Mouse (Mus musculus): ENCODE data around the gene Mtfr1l.
A peak's percentile ranks its signal among the peaks of the same experiment; 100 is the strongest.
"Not testable (repeated sequence)": the region's sequence is repeated elsewhere in the genome, so short reads cannot be mapped to it uniquely, and the experiment has no call there.

Mtfr1l gene

DNA sequence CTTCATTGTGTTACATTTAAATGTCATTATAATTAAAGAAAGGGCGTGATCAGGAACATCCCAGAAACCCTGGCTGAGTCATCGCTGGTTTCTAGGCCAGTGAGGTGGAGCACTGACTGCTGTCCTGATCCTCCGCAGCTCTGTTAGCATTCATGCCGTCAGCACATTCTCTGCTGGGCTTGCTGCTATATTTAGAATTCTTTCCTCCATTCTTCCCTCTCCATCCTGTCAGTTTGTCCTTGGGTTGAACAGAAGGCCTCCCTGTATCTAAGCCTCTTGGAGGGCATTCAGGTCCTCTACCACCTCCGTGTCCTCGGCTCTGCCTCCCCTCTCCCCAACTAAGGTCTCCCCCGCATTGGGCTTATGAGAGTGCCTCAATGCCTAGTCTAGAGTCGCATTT lies 18.2 kb downstream of the Mtfr1l start:
- peak; percentile 73 for DNase-seq (ENCODE audit: low spot score)

DNA sequence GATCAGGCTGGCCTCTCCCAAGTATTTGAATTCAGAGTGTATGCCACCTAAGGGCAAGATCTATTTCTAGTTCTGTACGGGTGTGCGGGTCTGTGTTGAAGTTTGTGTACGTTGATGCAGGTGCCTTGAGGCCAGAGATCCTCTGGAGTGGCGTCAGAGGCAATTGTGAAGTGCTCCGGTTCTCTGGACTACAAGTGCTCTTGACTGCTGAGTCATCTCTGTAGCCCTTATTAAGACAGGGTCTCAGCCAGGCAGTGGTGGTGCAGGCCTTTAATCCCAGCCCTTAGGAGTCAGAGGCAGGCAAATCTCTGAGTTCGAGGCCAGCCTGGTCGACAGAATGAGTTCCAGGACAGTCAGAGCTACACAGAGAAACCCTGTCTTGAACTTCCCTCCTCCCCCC lies 19.6 kb downstream of the Mtfr1l start:
- DNase-seq (ENCODE audit: low spot score) = peak; percentile 36

DNA sequence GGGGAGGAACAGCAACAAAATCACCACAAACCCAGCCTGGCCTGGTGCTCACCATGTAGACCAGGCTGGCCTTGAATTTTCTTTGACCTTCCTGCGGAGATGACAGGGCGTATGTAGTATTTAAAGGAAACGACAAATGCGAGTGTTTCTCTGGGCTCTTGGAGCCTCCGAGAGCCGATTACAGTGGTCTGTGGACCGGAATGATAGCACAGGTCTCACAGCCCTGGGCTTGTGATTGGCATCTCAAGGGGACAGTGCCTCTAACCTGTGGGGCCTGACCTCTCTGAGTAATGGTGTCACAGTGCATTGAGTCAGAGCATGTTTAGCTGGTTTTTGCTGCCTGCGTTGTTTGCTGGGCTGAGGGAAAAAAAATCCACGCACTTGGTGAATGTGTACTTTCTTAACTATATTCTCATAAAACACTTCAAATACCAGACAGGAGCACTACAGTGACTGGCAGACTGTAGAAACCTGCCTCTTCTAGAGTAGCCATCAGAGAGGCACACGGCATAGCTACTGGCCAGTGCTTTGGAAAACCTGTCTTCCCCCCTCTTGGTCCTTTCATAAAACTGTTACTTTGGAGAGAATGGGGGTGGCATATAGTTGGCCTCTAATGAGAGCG lies 20.8 kb downstream of the Mtfr1l start:
- no peak for DNase-seq (ENCODE audit: low spot score)

DNA sequence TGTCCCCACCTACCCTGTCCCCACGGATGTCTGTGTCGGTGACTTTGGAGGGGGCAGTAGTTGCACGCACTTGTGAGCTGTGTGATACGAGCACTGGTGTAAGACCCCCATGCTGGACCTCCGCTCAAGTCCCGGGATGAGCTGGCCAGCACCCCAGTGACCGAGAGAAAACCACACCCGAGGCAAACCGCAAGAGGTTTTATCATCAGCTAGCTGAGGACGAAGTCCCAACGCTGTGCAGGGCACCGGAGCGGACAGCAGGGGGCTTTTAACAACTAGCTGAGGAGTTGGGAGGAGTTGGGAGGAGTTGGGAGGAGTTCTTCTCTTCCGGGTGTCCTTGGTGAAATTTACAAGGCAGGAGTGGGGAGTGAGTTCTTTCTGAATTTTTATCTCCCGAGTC lies 22.4 kb downstream of the Mtfr1l start:
- DNase-seq (ENCODE audit: low spot score) = peak; percentile 86

DNA sequence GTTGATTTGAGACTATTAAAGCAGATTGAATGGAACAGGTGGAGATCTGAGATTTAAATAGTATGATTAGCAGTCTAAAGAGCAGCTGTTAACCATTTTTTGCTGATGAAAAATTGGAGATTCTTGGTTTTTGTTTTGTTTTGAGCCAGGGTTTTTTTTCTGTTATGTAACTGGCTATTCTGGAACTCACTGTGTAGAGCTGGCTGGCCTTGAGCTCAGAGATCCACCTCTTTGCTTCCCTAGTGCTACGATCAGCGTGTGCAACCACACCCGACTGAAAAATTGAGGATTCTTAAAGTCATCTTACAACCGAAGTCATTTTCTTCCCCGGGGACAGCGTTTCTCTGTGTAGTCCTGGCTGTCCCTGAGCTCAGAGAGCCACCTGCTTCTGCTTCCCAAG lies 23.5 kb downstream of the Mtfr1l start:
- DNase-seq (ENCODE audit: low spot score) = no peak

DNA sequence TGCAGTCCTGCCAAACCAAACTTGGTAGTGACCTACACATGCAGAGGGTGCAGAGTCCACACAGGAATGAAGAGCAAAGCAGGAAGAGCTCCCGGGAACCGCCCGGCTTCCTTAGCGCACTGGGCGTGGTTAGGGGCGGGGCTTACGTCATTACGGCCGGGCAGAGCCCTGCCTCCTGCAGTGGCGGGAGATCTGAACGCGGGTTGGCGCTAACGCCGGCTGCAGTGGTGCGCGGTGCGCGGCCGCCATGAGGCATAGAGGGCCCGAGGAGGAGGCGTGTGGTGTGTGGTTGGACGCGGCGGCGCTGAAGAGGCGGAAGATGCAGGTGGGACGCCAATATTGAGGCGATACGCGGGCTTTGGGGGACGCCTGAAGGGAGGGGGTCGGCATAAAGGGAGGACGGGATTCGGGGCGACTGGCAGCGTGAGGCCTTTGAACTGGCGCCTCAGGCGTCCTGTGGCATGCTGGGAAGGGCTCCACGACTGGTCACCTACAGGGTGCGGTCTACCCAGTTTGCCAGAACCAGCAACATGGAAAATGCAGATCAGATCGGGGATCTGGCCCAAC lies 24.3 kb downstream of the Mtfr1l start, which contains the start of gene Aunip:
Gene Aunip (plus strand): TSS at position 155 of the 567 bp plus-strand sequence.
- peak; percentile 95 for DNase-seq (ENCODE audit: low spot score)

DNA sequence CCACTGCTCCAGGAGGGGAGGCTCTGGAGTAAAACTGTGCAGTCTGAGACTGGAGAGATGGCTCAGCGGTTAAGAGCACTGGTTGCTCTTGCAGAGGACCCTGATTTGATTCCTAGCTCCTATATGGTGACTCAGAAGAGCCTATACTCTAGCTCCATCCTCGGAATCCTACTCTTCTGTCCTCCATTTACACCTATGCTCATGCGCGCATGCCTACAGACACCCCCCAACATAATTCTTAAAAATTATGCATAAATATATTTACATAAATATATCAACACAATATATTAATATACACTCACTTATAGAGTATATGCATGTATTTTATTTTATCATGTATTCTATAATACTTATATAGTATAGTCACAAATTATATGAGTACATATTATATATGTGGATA lies 24.8 kb downstream of the Mtfr1l start:
- no peak for DNase-seq (ENCODE audit: low spot score)

DNA sequence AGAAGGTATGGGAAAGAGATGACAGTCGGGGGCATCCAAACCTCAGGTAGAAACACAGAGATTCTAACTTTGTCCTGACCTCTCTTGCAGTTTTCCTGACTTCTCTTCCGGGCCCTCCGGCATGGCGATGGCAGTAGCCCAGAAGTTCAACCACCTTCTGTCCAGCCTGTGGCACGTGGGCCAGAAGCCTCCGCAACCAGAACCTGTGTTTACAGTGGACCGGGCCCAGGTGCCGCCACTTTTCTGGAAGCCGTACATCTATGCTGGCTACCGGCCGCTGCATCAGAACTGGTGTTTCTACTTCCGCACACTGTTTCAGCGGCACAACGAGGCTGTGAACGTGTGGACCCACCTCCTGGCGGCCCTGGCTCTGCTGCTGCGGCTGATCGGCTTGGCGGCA lies 28.5 kb downstream of the Mtfr1l start:
- no peak for DNase-seq (ENCODE audit: low spot score)

DNA sequence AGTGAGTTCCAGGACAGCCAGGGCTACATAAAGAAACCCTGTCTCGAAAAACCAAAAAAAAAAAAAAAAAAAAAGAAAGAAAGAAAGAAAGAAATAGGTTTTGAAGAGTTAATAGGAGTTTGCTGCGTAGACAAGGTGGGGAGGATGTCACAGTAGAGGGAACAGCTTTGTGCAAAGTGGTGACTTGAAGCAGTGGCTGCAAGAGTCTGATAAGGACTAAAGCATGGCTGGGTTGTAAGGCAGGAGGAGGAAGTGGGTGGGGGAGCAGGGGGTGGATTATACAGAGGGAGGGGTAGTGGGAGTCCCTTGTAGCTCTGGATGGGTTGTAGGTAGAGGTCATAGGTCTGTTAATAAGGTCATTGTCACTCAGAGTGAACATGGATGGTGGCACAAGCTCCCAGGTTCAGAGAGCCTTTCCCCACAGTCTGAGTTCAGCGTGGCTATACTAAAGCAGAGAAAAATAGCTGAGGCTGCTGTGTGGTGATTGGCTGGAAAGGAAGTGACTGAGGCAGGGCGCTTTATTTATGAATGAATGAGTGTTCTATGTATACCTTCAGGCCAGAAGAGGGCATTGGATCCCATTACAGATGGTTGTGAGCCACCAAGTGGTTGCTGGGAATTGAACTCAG lies 29.1 kb downstream of the Mtfr1l start:
- DNase-seq (ENCODE audit: low spot score) = no peak

DNA sequence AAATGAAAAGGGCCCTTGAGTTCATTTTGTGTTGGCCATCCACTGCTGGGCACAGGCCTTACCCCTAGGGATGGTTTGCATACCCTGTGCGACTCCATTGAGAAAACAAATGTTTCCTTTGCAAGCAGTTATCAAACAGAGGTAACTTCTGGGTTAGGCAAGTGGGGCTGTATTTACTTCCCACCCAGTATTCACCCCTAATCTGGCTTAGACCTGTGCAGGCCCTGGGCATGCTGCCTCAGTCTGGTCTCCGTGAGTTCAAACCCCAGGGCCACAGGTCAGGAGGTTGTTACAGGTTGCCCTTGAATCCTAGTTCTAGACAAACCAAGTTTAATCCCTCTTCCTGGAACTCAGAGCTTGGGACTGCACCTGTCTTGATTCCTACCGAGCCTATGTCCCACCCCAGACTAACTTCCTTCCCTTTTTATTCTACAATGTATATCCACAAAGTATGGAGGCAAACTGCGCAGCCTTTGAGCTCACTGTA lies 29.8 kb downstream of the Mtfr1l start:
- DNase-seq (ENCODE audit: low spot score) = no peak

DNA sequence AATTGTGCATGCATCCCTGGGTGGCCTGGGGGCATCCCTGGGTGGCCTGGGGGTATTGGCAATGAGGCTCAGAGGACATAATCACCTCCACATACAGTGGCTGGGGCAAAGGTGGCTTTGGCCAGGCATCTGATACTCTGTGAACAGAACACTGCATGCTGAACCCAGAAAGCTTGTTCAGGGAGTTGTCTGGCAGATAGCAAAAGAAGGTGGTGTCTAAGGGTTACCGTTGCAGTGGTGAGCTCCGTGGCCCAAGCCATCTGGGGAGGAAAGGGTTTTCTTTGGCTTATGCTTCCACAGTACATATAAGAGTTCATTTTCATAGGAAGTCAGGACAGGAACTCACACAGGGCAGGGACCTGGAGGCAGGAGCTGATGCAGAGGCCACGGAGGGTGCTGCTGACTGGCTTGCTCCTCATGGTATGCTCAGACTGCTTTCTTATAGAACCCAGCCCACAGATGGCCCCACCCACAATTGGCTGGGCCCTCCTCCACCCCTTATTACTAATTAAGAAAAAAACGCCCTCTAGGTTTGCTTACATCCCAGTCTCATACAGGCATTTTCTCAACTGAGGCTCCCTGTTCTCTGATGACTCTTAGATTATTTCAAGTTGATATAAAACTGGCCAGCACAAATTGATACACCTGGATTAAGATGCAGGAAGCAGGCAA lies 31.4 kb downstream of the Mtfr1l start:
- no peak for DNase-seq (ENCODE audit: low spot score)

DNA sequence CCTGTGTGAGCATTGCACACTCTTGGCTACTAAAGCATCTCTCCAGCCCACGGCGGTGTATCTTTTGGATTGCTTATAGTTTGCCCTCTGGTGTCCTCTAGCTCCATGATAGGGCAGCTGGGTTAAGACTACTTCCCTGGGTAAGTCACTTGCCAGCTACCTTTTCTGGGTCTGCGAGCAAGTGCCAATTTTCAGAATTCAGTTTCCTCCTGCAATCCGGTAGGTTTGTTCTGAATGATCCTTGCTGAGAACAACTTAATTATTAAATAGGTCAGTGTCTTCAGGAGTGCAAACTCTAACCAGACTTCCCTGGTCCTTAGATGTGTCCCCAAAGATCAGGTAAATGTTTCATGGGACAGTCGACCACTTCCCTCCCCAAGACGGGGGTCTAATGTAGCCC lies 34.1 kb downstream of the Mtfr1l start:
- no peak for DNase-seq (ENCODE audit: low spot score)

DNA sequence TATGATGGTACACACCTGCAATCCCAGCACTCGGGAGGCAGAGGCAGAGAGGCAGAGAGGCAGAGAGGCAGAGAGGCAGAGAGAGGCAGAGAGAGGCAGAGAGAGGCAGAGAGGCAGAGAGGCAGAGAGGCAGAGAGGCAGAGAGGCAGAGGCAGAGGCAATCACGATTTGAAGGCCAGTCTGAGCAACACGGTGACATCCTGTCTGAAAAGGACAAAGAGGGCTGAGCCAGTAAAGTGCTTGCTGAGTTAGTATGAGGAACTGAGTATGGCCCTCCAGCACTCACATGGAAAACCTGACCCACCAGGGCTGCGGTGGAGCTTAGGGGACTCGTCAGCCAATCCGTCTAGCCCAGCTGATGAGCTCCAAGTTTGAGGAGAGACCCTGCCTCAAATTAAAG lies 36.2 kb downstream of the Mtfr1l start:
- not testable (repeated sequence) for DNase-seq (ENCODE audit: low spot score)

DNA sequence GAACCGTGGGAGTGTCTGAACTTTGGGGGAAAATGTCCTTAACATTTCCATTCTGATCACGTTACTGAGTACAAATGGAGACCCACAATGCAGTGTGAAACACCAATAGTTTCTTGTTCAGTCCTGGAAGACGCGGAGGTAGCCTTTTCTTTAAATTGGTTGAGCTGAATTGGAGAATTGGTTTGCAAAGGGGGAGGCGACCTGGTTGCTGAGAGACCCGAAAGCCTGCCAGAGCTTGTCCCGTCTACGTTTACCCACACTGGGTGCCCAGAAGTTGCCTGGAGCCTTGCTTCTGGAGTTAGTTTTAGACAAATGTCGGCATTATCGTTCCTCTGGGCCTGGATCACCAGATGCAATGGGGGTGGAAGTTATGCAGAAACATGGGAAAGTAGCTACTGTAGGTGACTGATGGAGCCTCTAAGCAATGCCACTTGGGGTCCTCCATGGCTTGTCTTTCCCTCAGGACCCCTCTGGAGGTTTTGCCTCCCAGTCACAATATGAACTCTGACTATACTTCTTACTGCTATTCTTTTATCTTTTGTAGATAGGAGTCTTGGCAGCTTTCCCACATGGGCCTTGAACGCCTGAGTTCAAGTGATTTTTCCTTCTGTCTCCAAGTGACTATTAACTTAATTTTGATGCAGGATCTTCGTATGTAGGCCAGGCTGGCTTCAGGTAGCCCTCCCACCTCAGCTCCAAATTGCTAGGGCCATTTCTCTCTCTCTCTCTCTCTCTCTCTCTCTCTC lies 37.0 kb downstream of the Mtfr1l start:
- DNase-seq (ENCODE audit: low spot score) = no peak

DNA sequence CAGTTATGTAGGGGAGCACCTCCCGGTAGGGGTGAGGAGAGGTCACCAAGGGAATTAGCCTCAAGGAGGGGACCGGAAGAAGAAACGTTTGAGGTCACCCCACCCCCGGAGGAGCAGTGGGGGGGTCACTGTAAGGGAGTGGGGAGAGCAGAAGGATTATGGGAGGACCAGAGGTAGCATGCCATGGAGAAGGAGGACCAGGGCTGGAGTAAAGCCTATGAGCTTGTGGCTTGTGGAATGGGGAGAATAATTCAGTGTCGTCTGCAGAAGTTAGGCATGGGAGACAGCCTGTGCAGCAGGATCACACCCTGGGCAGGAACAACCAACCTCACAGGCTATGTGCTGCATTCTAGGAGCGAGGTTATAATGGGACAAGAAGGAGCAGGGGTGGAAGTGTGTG lies 38.0 kb downstream of the Mtfr1l start:
- no peak for DNase-seq (ENCODE audit: low spot score)

DNA sequence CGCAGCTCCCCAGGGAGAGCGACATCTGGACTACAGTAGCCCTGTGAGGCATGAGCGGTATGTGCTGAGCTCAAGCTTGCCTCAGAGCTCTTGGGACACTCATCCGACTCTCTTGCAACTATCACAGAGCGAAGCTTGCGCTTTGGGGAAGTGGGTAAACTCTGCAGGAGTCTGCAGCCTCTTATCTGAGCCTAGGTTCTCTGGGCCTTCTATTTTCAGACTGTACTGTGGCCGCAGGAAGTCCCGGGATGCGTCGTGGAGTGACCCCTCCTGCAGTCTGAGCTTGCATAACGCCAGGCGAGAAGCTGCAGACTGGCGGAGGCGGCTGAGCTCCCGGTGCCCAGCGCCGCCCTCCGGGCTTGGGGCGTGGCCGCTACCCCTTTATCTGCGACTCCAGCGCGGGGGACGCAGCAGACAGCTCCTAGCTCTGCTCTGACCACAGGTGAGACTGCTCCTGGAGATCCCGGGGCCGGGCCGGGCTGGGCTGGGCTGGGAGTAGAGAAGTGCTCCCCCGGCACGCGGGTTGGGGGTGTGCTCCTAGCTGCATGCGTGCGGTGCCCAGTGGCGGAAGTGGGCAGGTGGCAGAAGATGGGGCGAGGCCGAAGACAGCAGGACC lies 38.5 kb downstream of the Mtfr1l start, which contains the start of gene Paqr7:
Gene Paqr7 (plus strand): TSS at position 103 of the 616 bp plus-strand sequence.
- DNase-seq (ENCODE audit: low spot score) = peak; percentile 84

DNA sequence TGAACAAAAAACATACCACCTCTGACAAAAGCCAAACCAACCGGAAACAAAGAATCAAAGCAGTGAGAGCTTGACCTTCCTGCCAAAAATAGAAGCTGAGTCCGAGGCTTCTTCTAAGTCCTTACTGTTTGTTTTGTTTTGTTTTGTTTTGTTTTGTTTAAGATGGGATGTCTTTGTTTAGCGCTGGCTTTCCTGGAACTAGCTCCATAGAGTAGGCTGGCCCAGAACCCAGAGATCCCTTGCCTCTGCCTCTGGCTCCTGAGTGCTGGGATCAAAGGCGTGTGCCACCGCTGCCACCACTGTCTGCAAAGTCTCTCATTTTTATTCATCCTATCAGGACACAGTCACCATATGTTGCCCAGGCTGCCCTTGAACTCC lies 39.7 kb downstream of the Mtfr1l start:
- DNase-seq (ENCODE audit: low spot score) = no peak

DNA sequence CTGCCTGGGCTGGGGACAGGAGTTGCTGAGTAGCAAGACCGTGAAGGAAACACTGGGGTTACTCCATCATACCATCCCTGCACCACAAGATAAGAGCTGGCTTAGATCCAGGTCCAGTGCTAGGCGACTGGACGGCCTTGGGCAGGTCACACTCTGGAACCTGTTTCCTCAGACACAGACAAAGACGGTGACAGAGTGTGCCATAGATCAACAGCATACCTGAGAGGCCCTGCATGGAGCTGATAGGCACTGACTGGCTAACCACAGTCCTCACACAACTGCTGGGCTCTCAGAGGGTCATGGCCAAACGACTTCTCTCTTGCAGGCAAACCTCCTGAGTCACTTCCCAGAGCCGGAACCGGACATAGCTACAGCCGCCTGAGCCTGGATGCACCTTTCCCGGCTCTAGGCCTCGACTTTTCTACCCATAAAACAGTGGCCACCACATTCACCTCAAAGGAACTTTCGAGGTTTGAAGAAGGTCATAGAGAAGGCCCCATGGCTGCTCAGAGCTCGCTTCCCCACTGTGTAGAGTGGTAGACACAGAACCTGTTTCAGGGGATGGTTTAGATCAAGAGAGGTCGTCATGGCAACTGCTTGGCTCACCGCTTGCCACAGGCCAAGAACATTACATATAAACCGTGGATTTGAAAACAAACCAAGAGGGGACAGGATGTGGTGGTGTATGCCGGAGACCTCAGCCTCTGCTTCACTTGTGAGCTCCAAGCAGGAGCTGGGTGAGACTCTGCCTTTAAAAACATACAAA lies 40.2 kb downstream of the Mtfr1l start:
- no peak for DNase-seq (ENCODE audit: low spot score)

DNA sequence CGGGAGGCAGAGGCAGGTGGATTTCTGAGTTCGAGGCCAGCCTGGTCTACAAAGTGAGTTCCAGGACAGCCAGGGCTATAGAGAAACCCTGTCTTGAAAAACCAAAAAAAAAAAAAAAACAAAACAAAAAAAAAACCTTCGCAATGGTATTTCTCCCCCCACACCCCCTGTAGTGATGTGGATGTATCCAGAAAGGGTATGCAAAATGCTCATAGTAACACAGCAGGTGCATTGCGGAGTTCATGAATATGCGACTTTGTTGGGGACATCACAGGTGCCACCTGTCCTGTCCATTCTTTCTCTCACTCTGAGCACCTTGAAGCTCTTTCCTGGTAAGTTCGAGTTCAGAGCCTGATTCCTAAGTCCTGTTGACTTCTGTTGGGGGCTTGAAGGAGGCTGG lies 41.0 kb downstream of the Mtfr1l start:
- DNase-seq (ENCODE audit: low spot score) = not testable (repeated sequence)

DNA sequence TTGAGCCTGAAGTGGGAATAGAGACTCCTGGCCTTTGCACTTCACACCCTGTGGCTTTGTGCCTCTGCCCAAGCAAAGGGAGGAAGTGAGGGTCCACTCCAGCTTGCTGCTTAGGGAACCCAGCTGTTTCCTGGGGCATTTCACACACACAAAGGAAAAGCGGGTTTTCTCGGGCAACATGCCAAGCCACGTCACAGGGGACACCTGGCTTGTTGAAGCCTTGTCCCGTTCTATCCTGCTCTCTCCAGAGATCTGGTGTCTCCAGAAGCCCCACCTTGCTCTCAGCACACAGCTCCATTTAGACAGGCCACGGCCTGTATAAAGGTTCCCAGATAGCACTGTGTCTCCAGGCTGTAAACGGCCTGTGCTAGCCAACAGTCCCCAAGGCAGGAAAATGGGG lies 43.5 kb downstream of the Mtfr1l start:
- DNase-seq (ENCODE audit: low spot score) = no peak

Data from yolk sac, embryonic 10.5 days (tissue).